Mouse (Mus musculus) ES-Bruce4 (cell line): ENCODE measurements at regions not wholly inside any gene's neighbourhood (a gene's known extent, or its start where the extent isn't known, plus 50 kb on each side); places are given as distances from the start of the nearest gene placed in this dataset.

ENCODE experiments used
- H3K27ac ChIP-seq: 2 replicates; pipeline ENCODE4 v1.5.1; 2012; ENCODE audit warnings: low read length, inconsistent platforms; ENCODE audit not compliant: insufficient read depth
- H3K27me3 ChIP-seq: 2 replicates; pipeline ENCODE4 v1.6.1; 2012; ENCODE audit warnings: mild to moderate bottlenecking, low read length, inconsistent platforms; ENCODE audit not compliant: control insufficient read depth, poor library complexity, insufficient read depth, severe bottlenecking
- H3K36me3 ChIP-seq: 2 replicates; pipeline ENCODE4 v1.6.1; 2012; ENCODE audit warnings: inconsistent platforms, mild to moderate bottlenecking, low read length, moderate library complexity; ENCODE audit not compliant: control insufficient read depth, poor library complexity, insufficient read depth, severe bottlenecking
- H3K4me1 ChIP-seq: one replicate; pipeline ENCODE4 v1.8.1; 2011; ENCODE audit warnings: low read length; ENCODE audit not compliant: control insufficient read depth, insufficient read depth
- H3K4me3 ChIP-seq: 2 replicates; pipeline ENCODE4 v1.5.1; 2011; ENCODE audit warnings: low read depth, mild to moderate bottlenecking, low read length
- H3K9ac ChIP-seq: 2 replicates; pipeline ENCODE4 v1.6.1; 2012; ENCODE audit warnings: low read depth, mild to moderate bottlenecking, inconsistent platforms; ENCODE audit not compliant: poor library complexity, severe bottlenecking
- H3K9me3 ChIP-seq: replicated peaks from 2 replicates; pipeline ENCODE4 v1.6.1; 2012; ENCODE audit warnings: mild to moderate bottlenecking, low read length, inconsistent platforms; ENCODE audit not compliant: control insufficient read depth, poor library complexity, insufficient read depth, severe bottlenecking
- CTCF ChIP-seq: IDR thresholded peaks from one replicate; pipeline ENCODE4 v1.8.1; 2011; ENCODE audit warnings: low read depth, low read length
- EP300 ChIP-seq: IDR thresholded peaks from 2 replicates; pipeline ENCODE4 v1.6.1; 2011; ENCODE audit warnings: low read depth, low read length; ENCODE audit not compliant: insufficient read depth
- POLR2A ChIP-seq: IDR thresholded peaks from one replicate; pipeline ENCODE4 v1.8.1; 2011; ENCODE audit warnings: low read length; ENCODE audit not compliant: insufficient read depth

DNA sequence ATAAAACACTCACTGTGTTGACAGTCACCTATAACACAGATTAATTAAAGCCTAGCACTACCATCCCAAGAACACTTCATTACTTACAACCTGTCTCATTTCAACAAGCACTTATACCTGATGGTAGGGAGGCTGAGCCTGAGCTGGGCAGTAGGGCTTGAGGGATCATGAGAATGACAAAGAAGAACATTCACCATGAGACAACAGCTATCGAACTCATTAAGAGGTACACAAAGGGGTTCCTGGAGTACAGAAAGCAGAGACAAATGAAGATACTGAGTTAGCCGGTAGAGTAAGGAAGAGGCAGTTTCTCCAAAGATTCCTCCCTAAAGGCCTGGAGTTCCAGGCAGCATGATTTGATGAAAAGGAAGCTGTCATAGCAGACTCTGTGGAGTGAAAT lies 136.0 kb upstream of the Nampt start:
- Histone ChIP-seq H3K27ac (no peak overlapping the region), H3K4me3 (no peak overlapping the region), H3K36me3 (no peaks in the 10 kb centered on the region), H3K4me1 (peaks cover 2% of the 10 kb centered on the region), H3K9me3 (no peaks in the 10 kb centered on the region), H3K9ac (no peak overlapping the region), H3K27me3 (no peaks in the 10 kb centered on the region)
- TF ChIP-seq POLR2A (no peak), CTCF (no peak), EP300 (no peak)

- Histone ChIP-seq H3K4me1 (peaks cover 2% of the 10 kb centered on the region), H3K36me3 (no peaks in the 10 kb centered on the region), H3K9me3 (no peaks in the 10 kb centered on the region), H3K9ac (no peak overlapping the region), H3K27ac (no peak overlapping the region), H3K27me3 (no peaks in the 10 kb centered on the region), H3K4me3 (no peak overlapping the region)
- no peak for TF ChIP-seq EP300
These were observed 133.5 kb upstream of the Nampt start for GRCm38 (mm10) chr12:32685788-32686385.

GRCm38 (mm10) chr12:32689361-32689760 lies 130.0 kb upstream of the Nampt start:
- Histone ChIP-seq H3K27me3 (no peaks in the 10 kb centered on the region), H3K4me1 (no peaks in the 10 kb centered on the region), H3K36me3 (no peaks in the 10 kb centered on the region), H3K9ac (no peak overlapping the region), H3K27ac (no peak overlapping the region), H3K9me3 (no peaks in the 10 kb centered on the region), H3K4me3 (no peak overlapping the region)
- TF ChIP-seq CTCF, result no peak
- TF ChIP-seq EP300, result no peak
- no peak for TF ChIP-seq POLR2A

DNA sequence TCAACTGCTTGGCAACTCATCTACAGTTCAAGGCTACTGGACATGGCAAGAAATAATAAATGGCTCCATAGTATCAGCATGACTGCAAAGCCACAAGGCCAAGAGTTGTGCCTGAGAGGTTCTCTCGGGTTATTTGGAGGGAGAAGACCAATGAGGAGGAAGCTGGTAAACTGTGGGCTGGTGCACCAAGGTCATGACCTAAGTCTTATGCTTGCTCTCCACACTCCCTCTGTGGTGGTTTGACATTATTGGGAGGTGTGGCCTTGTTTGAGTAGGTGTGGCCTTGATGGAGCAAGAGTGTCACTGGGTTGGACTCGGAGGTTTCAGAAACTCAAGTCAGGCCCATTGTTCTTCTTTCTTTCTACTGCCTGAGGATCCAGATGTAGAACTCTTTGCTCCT lies 129.2 kb upstream of the Nampt start:
- Histone ChIP-seq H3K9me3 (no peaks in the 10 kb centered on the region), H3K27me3 (no peaks in the 10 kb centered on the region), H3K27ac (no peak overlapping the region), H3K4me1 (no peaks in the 10 kb centered on the region), H3K4me3 (no peak overlapping the region), H3K36me3 (no peaks in the 10 kb centered on the region), H3K9ac (no peak overlapping the region)
- TF ChIP-seq CTCF (no peak), EP300 (no peak), POLR2A (no peak)

GRCm38 (mm10) chr12:32692081-32692819 lies 127.1 kb upstream of the Nampt start:
- no peaks in the 10 kb centered on the region for H3K9me3 ChIP-seq
- no peak overlapping the region for H3K9ac ChIP-seq
- no peak overlapping the region for H3K27ac ChIP-seq
- H3K4me1 ChIP-seq, result no peaks in the 10 kb centered on the region
- H3K36me3 ChIP-seq, result no peaks in the 10 kb centered on the region
- TF ChIP-seq POLR2A (no peak), EP300 (no peak), CTCF (no peak)
- H3K27me3 ChIP-seq, result no peaks in the 10 kb centered on the region
- no peak overlapping the region for H3K4me3 ChIP-seq

DNA sequence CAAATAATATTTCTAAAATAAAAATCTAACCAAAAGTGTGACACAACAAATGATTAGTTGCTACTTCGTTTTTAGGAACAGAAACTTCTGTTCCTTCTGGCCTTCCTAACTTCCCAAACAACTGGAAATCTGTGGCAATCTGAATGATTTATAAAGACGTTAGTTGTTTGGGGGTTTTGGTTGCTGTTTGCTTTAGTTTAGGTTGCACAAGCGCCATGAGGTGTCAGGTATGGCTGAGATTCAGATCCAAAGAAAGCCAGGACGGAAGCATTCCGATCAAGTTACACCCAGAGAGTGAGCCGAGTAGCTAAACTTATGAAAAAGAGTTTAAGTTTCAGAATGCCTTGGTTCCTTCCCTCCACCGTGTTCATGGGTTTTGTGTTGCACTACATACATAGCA lies 126.4 kb upstream of the Nampt start:
- no peak overlapping the region for H3K27ac ChIP-seq
- no peaks in the 10 kb centered on the region for H3K27me3 ChIP-seq
- TF ChIP-seq POLR2A, result no peak
- H3K4me1 ChIP-seq, result no peaks in the 10 kb centered on the region
- H3K9me3 ChIP-seq, result no peaks in the 10 kb centered on the region
- no peak overlapping the region for H3K9ac ChIP-seq
- H3K4me3 ChIP-seq, result no peak overlapping the region
- H3K36me3 ChIP-seq, result no peaks in the 10 kb centered on the region
